Mouse (Mus musculus): ENCODE data around the gene Olfr65. TPM values are rescaled to one million over a fixed set of nuclear protein-coding genes. Genes with fewer than 3 reads are reported as not detected.

The Olfr65 gene
- polyA plus RNA-seq (2014; fragmentation: Nextera tagmentation; extraction: Ambion mirVana): not detected in 2 replicates

DNA sequence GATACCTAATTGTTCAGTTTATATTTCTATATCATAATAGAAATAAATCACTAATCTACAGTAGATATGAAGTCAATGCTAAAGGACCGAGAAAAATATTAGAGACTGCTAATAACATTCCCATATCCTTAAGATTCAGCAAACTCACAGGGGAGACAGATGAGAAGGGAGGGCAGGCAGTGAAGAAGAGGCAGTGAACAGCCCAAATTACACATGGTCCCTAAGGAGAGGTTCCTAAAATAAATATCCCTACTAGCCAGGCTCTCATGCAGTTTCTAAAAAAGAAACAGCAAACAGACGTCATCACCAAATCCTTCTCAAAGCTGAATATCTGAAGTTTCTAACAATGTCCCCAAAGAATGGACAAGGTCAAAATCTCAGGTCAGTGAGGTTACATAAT lies at the start of gene Olfr65:
TSS of gene Olfr65 (plus strand) at position 301 of the 400 bp plus-strand sequence.
- no peaks in the 10 kb centered on the region for H3K9me3 ChIP-seq (ENCODE audit: control insufficient read depth, low read length)
- no peak within 1 kb of the TSS for H3K27ac ChIP-seq (ENCODE audit: low read depth, low read length)
- ATAC-seq (replicated peaks; ENCODE audit: low FRiP score): no peak
- H3K4me2 ChIP-seq: no peak within 1 kb of the TSS
- no peaks in the 10 kb centered on the region for H3K4me1 ChIP-seq (replicated peaks; ENCODE audit: control insufficient read depth, insufficient read depth, low read length)
- DNase-seq (ENCODE audit: low spot score): no peak
- H3K4me3 ChIP-seq (ENCODE audit: low read depth, low read length): no peak within 1 kb of the TSS
- WGBS: 75% methylated on average over 2 of the region's 2 CpGs
- H3K27me3 ChIP-seq (replicated peaks; ENCODE audit: control insufficient read depth, insufficient read depth, low read length): no peaks in the 10 kb centered on the region
- no peaks in the 10 kb centered on the region for H3K36me3 ChIP-seq (ENCODE audit: control insufficient read depth, insufficient read depth, low read length)
- no peak within 1 kb of the TSS for H3K9ac ChIP-seq (ENCODE audit: low read depth, low read length)

DNA sequence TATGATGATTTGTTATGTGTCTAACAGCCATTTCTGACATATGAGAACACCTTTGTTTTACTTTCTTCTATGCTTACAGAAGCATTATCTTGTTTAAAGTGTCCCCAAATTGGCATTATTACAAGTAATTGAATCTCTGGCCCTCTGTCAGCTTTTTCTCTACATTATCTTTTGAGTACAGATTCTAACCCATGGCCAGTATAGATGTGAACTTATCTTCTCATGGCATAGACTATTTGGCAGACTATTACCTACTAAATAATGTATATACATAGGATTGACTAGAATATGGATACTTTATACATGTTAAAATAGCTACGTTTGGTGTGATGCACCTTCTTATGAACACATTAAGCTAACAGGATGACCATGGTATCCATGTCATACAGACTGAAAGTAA lies 48.6 kb upstream of the Olfr65 start:
- Histone ChIP-seq H3K27me3 (replicated peaks; ENCODE audit: control insufficient read depth, insufficient read depth, low read length) (no peaks in the 10 kb centered on the region), H3K4me1 (replicated peaks; ENCODE audit: control insufficient read depth, insufficient read depth, low read length) (peaks cover 12% of the 10 kb centered on the region), H3K4me2 (no peak overlapping the region), H3K36me3 (ENCODE audit: control insufficient read depth, insufficient read depth, low read length) (no peaks in the 10 kb centered on the region), H3K4me3 (ENCODE audit: low read depth, low read length) (no peak overlapping the region), H3K9ac (ENCODE audit: low read depth, low read length) (no peak overlapping the region), H3K9me3 (ENCODE audit: control insufficient read depth, low read length) (no peaks in the 10 kb centered on the region), H3K27ac (ENCODE audit: low read depth, low read length) (peak overlapping the region; percentile 25)
- DNase-seq (ENCODE audit: low spot score) (no peak), ATAC-seq (replicated peaks; ENCODE audit: low FRiP score) (no peak)
- WGBS: 75% methylated on average over 1 of the region's 1 CpGs

DNA sequence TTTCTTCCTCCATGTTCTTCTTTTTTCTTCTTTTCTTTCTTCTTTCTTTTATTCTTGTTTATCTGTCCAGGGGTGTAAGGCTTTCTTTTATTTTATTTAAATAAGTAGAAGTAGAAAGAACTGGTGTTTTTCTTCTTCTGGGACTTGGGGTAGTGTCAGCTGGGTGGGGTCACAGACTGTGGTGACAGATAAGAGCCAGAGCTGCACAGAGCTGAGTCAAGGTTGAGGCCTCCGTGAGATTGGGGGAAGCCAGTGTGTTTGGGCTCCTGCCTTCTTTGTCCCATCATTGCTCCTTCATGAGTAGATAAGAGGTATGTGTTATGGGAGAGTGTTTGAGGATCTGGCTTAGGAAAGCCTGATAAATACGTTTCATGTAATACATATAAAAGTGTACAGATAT lies 44.2 kb upstream of the Olfr65 start:
- H3K9ac ChIP-seq (ENCODE audit: low read depth, low read length): peak overlapping the region; percentile 61
- H3K4me3 ChIP-seq (ENCODE audit: low read depth, low read length): no peak overlapping the region
- ATAC-seq (replicated peaks; ENCODE audit: low FRiP score) (peak; percentile 95), DNase-seq (ENCODE audit: low spot score) (no peak)
- no peaks in the 10 kb centered on the region for H3K36me3 ChIP-seq (ENCODE audit: control insufficient read depth, insufficient read depth, low read length)
- peaks cover 31% of the 10 kb centered on the region for H3K4me1 ChIP-seq (replicated peaks; ENCODE audit: control insufficient read depth, insufficient read depth, low read length)
- H3K9me3 ChIP-seq (ENCODE audit: control insufficient read depth, low read length): no peaks in the 10 kb centered on the region
- WGBS: 23% methylated on average over 2 of the region's 2 CpGs
- H3K4me2 ChIP-seq: peak overlapping the region; percentile 54
- H3K27me3 ChIP-seq (replicated peaks; ENCODE audit: control insufficient read depth, insufficient read depth, low read length): no peaks in the 10 kb centered on the region
- peak overlapping the region; percentile 95 for H3K27ac ChIP-seq (ENCODE audit: low read depth, low read length)

DNA sequence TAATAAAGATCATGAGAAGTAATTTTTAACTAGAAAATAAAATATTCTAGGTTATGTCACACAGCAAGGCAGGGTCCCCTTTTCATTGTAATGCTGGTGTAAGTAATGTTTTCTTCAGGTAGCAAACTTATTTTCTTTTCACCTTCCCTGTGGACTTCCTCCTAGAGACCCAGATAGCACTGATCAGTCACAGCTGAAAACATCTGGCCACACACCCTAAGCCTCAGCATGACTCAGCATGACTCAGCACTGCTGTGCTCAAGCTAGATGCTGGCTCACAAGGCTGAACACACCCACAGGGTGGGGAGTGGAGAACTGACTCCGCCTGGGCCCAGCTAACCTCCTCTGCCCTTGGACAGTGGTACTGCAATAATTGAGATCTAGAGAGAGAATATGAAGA lies 42.4 kb upstream of the Olfr65 start:
- H3K4me3 ChIP-seq (ENCODE audit: low read depth, low read length): no peak overlapping the region
- no peaks in the 10 kb centered on the region for H3K27me3 ChIP-seq (replicated peaks; ENCODE audit: control insufficient read depth, insufficient read depth, low read length)
- WGBS: 20% methylated on average over 1 of the region's 1 CpGs
- no peaks in the 10 kb centered on the region for H3K9me3 ChIP-seq (ENCODE audit: control insufficient read depth, low read length)
- DNase-seq (ENCODE audit: low spot score) (peak; percentile 73), ATAC-seq (replicated peaks; ENCODE audit: low FRiP score) (peak; percentile 88)
- no peaks in the 10 kb centered on the region for H3K36me3 ChIP-seq (ENCODE audit: control insufficient read depth, insufficient read depth, low read length)
- peak overlapping the region; percentile 83 for H3K27ac ChIP-seq (ENCODE audit: low read depth, low read length)
- peak overlapping the region; percentile 38 for H3K4me2 ChIP-seq
- H3K9ac ChIP-seq (ENCODE audit: low read depth, low read length): no peak overlapping the region
- H3K4me1 ChIP-seq (replicated peaks; ENCODE audit: control insufficient read depth, insufficient read depth, low read length): peaks cover 25% of the 10 kb centered on the region

DNA sequence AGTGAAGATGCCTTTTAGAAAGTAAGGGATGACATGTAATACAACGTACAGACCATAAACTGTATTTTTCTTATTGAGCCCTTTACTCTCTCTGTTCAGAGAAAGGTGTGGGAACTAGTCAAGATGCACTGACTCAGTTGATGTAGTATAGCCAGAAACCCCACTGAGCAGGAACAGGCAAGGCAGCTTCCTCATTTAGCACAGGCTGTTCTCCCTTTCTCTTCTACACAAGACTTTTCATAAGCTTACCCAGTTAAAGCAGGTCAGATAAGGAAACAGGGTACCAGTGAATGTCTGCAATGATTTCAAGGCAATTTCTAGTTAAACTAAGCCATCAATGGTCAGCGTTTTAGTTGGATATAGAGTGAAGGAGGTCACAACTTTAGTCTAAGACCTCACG lies 41.8 kb upstream of the Olfr65 start:
- Histone ChIP-seq H3K4me2 (peak overlapping the region; percentile 38), H3K9me3 (ENCODE audit: control insufficient read depth, low read length) (no peaks in the 10 kb centered on the region), H3K9ac (ENCODE audit: low read depth, low read length) (peak overlapping the region; percentile 53; the same call in 1 of the 2 replicates), H3K4me3 (ENCODE audit: low read depth, low read length) (no peak overlapping the region), H3K27ac (ENCODE audit: low read depth, low read length) (peak overlapping the region; percentile 83), H3K36me3 (ENCODE audit: control insufficient read depth, insufficient read depth, low read length) (no peaks in the 10 kb centered on the region), H3K27me3 (replicated peaks; ENCODE audit: control insufficient read depth, insufficient read depth, low read length) (no peaks in the 10 kb centered on the region), H3K4me1 (replicated peaks; ENCODE audit: control insufficient read depth, insufficient read depth, low read length) (peaks cover 25% of the 10 kb centered on the region)
- DNase-seq (ENCODE audit: low spot score) (no peak), ATAC-seq (replicated peaks; ENCODE audit: low FRiP score) (no peak)
- 62% methylated on average over 3 of the region's 3 CpGs for WGBS

DNA sequence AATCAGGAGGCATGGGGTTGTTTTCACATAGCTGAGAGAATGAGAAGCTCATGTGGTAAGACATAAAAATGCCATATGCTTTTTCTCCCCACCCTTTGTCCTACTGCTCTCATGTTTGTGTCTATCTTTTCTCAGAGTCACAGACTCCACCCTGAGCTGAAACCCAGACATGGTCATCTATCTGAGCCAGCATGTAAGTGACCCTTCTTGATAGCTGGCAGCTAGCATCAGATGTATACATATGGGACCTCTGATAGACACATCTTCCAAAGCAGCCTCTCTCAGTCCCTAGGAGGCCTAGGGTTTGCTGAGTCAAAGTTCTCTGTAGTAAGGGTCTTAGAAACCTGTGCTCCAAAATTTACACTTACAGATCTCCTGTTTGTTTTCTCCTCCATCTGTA lies 37.6 kb upstream of the Olfr65 start:
- Histone ChIP-seq H3K9me3 (ENCODE audit: control insufficient read depth, low read length) (no peaks in the 10 kb centered on the region), H3K4me1 (replicated peaks; ENCODE audit: control insufficient read depth, insufficient read depth, low read length) (peaks cover 22% of the 10 kb centered on the region), H3K27ac (ENCODE audit: low read depth, low read length) (peak overlapping the region; percentile 97), H3K27me3 (replicated peaks; ENCODE audit: control insufficient read depth, insufficient read depth, low read length) (no peaks in the 10 kb centered on the region), H3K9ac (ENCODE audit: low read depth, low read length) (peak overlapping the region; percentile 57), H3K4me2 (peak overlapping the region; percentile 46), H3K4me3 (ENCODE audit: low read depth, low read length) (no peak overlapping the region; the same call in 1 of the 2 replicates), H3K36me3 (ENCODE audit: control insufficient read depth, insufficient read depth, low read length) (no peaks in the 10 kb centered on the region)
- no peak for DNase-seq (ENCODE audit: low spot score)
- ATAC-seq (replicated peaks; ENCODE audit: low FRiP score): peak; percentile 93

DNA sequence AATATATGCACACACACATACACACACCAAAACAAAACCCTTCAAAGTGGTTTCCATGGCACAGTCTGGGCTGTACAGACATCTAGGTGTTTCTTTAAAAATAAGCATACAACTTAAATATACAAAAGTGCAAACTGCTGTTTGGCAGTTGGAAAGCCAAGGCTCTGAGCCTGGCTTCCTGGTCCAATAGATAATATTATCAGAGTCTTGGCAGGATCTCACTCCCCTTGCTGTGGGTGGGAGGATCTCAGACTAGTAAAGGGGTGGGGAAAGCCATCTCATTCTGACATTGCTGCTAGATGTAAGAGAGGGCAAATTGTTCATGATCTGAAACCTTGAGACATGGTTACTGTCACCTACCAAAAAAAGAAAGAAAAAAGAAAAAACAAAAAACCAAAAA lies 32.6 kb upstream of the Olfr65 start:
- H3K9ac ChIP-seq (ENCODE audit: low read depth, low read length): peak overlapping the region; percentile 57
- H3K27ac ChIP-seq (ENCODE audit: low read depth, low read length): peak overlapping the region; percentile 97
- ATAC-seq (replicated peaks; ENCODE audit: low FRiP score) (peak; percentile 89), DNase-seq (ENCODE audit: low spot score) (no peak)
- peaks cover 14% of the 10 kb centered on the region for H3K4me1 ChIP-seq (replicated peaks; ENCODE audit: control insufficient read depth, insufficient read depth, low read length)
- H3K27me3 ChIP-seq (replicated peaks; ENCODE audit: control insufficient read depth, insufficient read depth, low read length): no peaks in the 10 kb centered on the region
- H3K9me3 ChIP-seq (ENCODE audit: control insufficient read depth, low read length): no peaks in the 10 kb centered on the region
- no peaks in the 10 kb centered on the region for H3K36me3 ChIP-seq (ENCODE audit: control insufficient read depth, insufficient read depth, low read length)
- no peak overlapping the region for H3K4me3 ChIP-seq (ENCODE audit: low read depth, low read length)
- H3K4me2 ChIP-seq: peak overlapping the region; percentile 41

DNA sequence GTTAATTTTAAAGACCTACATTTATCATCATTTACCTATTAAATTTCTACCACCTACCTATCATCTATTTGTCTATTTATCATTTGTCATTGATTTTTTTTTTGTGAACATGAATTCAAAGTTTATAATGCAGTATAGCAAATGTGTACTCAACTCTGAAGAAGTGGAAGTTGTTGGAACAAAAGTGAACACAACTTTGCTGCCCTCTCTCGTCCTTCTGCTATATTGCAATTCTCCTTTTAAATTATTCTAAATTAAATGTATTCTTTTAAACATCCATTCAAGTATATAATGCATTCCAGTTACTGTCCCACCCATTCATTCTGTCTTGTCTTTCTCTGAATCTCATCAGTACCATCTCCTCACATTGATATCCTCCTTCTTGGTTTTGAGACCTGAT lies 30.2 kb upstream of the Olfr65 start:
- Histone ChIP-seq H3K4me1 (replicated peaks; ENCODE audit: control insufficient read depth, insufficient read depth, low read length) (peaks cover 18% of the 10 kb centered on the region), H3K9ac (ENCODE audit: low read depth, low read length) (no peak overlapping the region), H3K4me2 (no peak overlapping the region), H3K36me3 (ENCODE audit: control insufficient read depth, insufficient read depth, low read length) (no peaks in the 10 kb centered on the region), H3K9me3 (ENCODE audit: control insufficient read depth, low read length) (no peaks in the 10 kb centered on the region), H3K4me3 (ENCODE audit: low read depth, low read length) (no peak overlapping the region), H3K27me3 (replicated peaks; ENCODE audit: control insufficient read depth, insufficient read depth, low read length) (no peaks in the 10 kb centered on the region), H3K27ac (ENCODE audit: low read depth, low read length) (peak overlapping the region; percentile 64)
- ATAC-seq (replicated peaks; ENCODE audit: low FRiP score) (no peak), DNase-seq (ENCODE audit: low spot score) (no peak)
- WGBS: 2% methylated on average over 1 of the region's 1 CpGs

DNA sequence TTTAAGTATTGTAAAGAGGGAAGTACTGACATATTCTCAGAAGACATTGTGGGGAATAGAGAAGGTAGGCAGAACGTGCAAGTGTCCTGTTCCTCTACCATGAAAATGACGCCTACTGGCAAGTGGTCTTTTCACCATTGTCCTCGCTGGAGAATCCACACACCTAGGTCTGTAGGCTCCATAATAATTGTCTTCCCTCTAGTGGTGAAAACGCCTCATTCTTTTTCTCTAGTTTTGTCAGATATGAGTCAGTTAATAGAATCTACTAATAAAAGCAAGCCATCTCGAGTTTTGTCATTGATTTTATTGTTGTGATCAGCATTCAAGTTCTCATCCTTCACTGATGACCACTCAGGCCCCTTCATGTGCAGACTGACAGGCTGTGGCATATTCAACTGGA lies 28.8 kb upstream of the Olfr65 start:
- Histone ChIP-seq H3K27me3 (replicated peaks; ENCODE audit: control insufficient read depth, insufficient read depth, low read length) (no peaks in the 10 kb centered on the region), H3K9me3 (ENCODE audit: control insufficient read depth, low read length) (no peaks in the 10 kb centered on the region), H3K4me3 (ENCODE audit: low read depth, low read length) (no peak overlapping the region), H3K4me2 (no peak overlapping the region), H3K36me3 (ENCODE audit: control insufficient read depth, insufficient read depth, low read length) (no peaks in the 10 kb centered on the region), H3K27ac (ENCODE audit: low read depth, low read length) (peak overlapping the region; percentile 84), H3K9ac (ENCODE audit: low read depth, low read length) (0 out of 2 replicates have a peak overlapping the region, but pooled peaks have one; percentile 46), H3K4me1 (replicated peaks; ENCODE audit: control insufficient read depth, insufficient read depth, low read length) (peaks cover 17% of the 10 kb centered on the region)
- no peak for DNase-seq (ENCODE audit: low spot score)
- WGBS: 38% methylated on average over 5 of the region's 5 CpGs
- ATAC-seq (replicated peaks; ENCODE audit: low FRiP score): no peak

Measured in liver, embryonic 11.5 days (tissue).